Mouse (Mus musculus) bone marrow macrophage, adult 2 months (primary cell): ENCODE measurements at regions not wholly inside any gene's neighbourhood (a gene's known extent, or its start where the extent isn't known, plus 50 kb on each side); places are given as distances from the start of the nearest gene placed in this dataset.
"Not testable (repeated sequence)": the region's sequence is repeated elsewhere in the genome, so short reads cannot be mapped to it uniquely, and the experiment has no call there.

Source experiments
- CTCF ChIP-seq: IDR thresholded peaks from 2 replicates; pipeline ENCODE4 v1.5.1; 2012; ENCODE audit warnings: low read depth, mild to moderate bottlenecking, low read length, moderate library complexity
- POLR2A ChIP-seq: IDR thresholded peaks from 2 replicates; pipeline ENCODE4 v1.6.1; 2012; ENCODE audit warnings: mild to moderate bottlenecking, low read depth, low read length, borderline replicate concordance

DNA sequence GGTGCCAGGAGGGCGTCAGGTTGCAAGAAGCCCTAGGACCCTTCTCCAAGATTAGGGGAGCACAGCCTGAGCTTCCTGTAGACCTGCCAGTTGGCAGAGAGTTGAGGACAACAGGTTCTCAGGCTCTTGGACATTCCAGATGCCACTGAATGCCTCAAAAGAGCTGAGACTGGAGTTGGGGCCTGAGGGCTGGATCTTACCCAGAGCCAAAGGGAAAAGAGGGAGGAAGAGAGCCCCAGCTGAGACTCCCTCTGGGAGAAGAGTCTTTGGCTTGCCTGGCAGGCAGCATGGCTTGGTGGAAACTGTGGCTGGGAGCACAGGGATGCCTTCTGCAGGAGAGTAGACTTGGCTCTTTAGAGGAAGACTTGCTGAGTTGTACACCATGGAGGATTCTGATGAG, 197.0 kb downstream of the Gm31371 start:
- TF ChIP-seq CTCF, POLR2A: not testable (repeated sequence)
